Mouse (Mus musculus) embryonic fibroblast, embryonic 13.5 days (primary cell): ENCODE measurements at regions not wholly inside any gene's neighbourhood (a gene's known extent, or its start where the extent isn't known, plus 50 kb on each side); places are given as distances from the start of the nearest gene placed in this dataset.

ENCODE experiments used
- CTCF ChIP-seq: IDR thresholded peaks from 2 replicates; pipeline ENCODE4 v1.5.1; 2011; ENCODE audit warnings: mild to moderate bottlenecking, control low read depth, low read length, moderate library complexity, borderline replicate concordance; ENCODE audit not compliant: insufficient read depth
- POLR2A ChIP-seq: IDR thresholded peaks from 2 replicates; pipeline ENCODE4 v1.6.1; 2011; ENCODE audit warnings: low read depth, mild to moderate bottlenecking, control low read depth, low read length, moderate library complexity

DNA sequence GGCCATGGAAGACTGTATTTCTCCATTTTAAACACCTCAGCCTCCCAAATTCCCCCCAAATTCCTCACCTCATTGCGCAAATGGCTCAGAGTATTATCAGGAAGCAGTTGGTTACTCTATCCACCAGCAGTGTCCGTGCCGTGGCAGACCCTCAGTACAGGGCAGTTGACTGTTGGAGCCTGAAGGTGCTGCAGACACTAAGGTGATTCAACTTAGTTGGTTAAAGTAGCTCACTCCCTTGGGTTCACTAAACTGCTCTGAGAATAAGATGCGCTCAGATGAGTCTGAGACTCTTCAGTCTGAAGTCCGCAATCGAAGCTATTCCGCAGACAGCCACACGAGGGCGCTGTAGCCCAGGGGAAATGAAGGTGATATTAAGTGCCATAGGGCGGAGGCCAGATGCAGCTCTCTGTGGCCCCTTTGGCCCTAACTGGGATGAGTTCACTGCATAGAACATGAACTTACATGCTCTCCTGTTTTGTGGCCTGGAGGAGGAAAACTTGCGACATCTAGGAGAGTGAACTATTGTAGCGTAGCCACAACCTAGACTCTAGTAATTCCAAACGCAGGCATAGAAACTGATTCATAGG lies 62.9 kb downstream of the Amer3 start:
- TF ChIP-seq CTCF, result peak; percentile 83
- TF ChIP-seq POLR2A, result no peak
